In the genomic region with DNA sequence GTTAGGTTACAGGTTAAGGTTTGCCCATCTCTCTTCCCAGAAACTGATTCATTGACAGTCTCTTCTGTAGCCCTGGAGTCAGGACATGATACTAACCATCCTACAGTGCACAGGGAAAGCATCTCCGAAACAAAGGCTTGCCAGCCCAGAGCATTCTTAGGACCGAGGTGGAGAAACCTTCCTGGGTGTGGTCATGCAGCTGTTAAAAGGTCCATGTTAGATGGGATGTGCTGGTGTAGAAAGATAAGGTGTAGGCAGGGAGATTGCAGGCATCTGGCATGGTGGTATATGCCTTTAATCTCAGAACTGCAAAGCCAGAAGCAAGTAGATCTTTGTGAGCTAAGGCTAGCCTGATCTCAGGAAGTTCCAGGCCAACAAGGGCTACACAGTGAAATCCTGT, we compare ENCODE assay signal across 19 mouse cellular contexts. TPM values are rescaled to one million over a fixed set of nuclear protein-coding genes. Genes with fewer than 3 reads are reported as not detected.
DNase-seq lines count a peak whose midpoint lies in the region; ATAC-seq and TF ChIP-seq lines count a peak whose summit lies in the region.
"Had no signal": no experiment of that assay in that cellular context is flagged by ENCODE, and none has a peak within 500 bp of the region (broad histone marks: within the 10 kb centered on the region; RNA-seq: fewer than 3 reads in every experiment).

No protein-coding gene starts in this region.

- no peak overlapping the region for H3K4me3 ChIP-seq in kidney, embryonic 15.5 days (replicated peaks)
- peak overlapping the region in 1 of 2 experiments; percentile 11; a peak in 2 of 4 replicates for H3K4me3 ChIP-seq in liver, embryonic 14.5 days (ENCODE audit: insufficient read depth in 1 of 2, low read depth in 2 of 2, low read length in 2 of 2)
- H3K4me3 ChIP-seq in hindbrain, embryonic 10.5 days = no peak overlapping the region
- H3K4me3 ChIP-seq: embryonic facial prominence, embryonic 10.5 days; hindbrain, embryonic 12.5 days; megakaryocyte, embryonic 14.5 days; neural tube, embryonic 15.5 days had no signal

- no peaks in the 10 kb centered on the region for H3K4me1 ChIP-seq in kidney, embryonic 15.5 days
- H3K4me1 ChIP-seq in liver, embryonic 14.5 days (replicated peaks; ENCODE audit: control insufficient read depth in 2 of 2, insufficient read depth in 2 of 2, low read length in 1 of 2) = peaks cover 16 to 20% of the 10 kb centered on the region in 2 experiments
- no peaks in the 10 kb centered on the region for H3K4me1 ChIP-seq in hindbrain, embryonic 10.5 days (replicated peaks)
- H3K4me1 ChIP-seq: embryonic facial prominence, embryonic 10.5 days; hindbrain, embryonic 12.5 days; neural tube, embryonic 15.5 days had no signal

- no peaks in the 10 kb centered on the region for H3K27me3 ChIP-seq in kidney, embryonic 15.5 days
- no peaks in the 10 kb centered on the region for H3K27me3 ChIP-seq in liver, embryonic 14.5 days (ENCODE audit: control insufficient read depth, insufficient read depth, low read length)
- no peaks in the 10 kb centered on the region for H3K27me3 ChIP-seq in hindbrain, embryonic 10.5 days (ENCODE audit: insufficient read depth, poor library complexity, severe bottlenecking)
- H3K27me3 ChIP-seq: hindbrain, embryonic 12.5 days; megakaryocyte, embryonic 14.5 days; neural tube, embryonic 15.5 days had no signal

- DNase-seq in kidney, postnatal 10 days = no peak
- peak; percentile 74 to 81 (median 76) for DNase-seq in liver, embryonic 14.5 days (ENCODE audit: low read depth in 3 of 3, low spot score in 3 of 3)
- DNase-seq in adrenal gland, postnatal 4 days (ENCODE audit: low spot score in 2 of 2) = no peak
- DNase-seq in hindbrain, embryonic 10.5 days (ENCODE audit: low spot score) = no peak
- DNase-seq in urinary bladder, postnatal 10 days (ENCODE audit: low spot score) = no peak
- DNase-seq: adrenal gland, adult 8-10 months; cerebellum, postnatal 10 days; gastrocnemius, postnatal 10 days; kidney, adult 11 months; kidney, postnatal 25 days; lung, adult 2 months; right cerebral cortex, postnatal 4 days; thymus, postnatal 25 days had no signal

- no peak overlapping the region for H3K4me2 ChIP-seq in kidney, embryonic 15.5 days
- H3K4me2 ChIP-seq in liver, embryonic 14.5 days (ENCODE audit: low read depth) = peak overlapping the region; percentile 52
- H3K4me2 ChIP-seq: hindbrain, embryonic 12.5 days; neural tube, embryonic 15.5 days had no signal

- no peak overlapping the region for H3K9ac ChIP-seq in kidney, embryonic 15.5 days
- peak overlapping the region; percentile 14; the same call in 1 of the 2 replicates for H3K9ac ChIP-seq in liver, embryonic 14.5 days (replicated peaks)
- H3K9ac ChIP-seq: hindbrain, embryonic 12.5 days; neural tube, embryonic 15.5 days had no signal

- WGBS in kidney, embryonic 15.5 days = 86% methylated on average over 2 of the region's 2 CpGs
- WGBS in liver, embryonic 14.5 days (ENCODE audit: insufficient replicate concordance) = 15% methylated on average over 2 of the region's 2 CpGs
- 84% methylated on average over 2 of the region's 2 CpGs for WGBS in hindbrain, embryonic 10.5 days

- peaks cover 31% of the 10 kb centered on the region for H3K36me3 ChIP-seq in kidney, embryonic 15.5 days
- H3K36me3 ChIP-seq in liver, embryonic 14.5 days (replicated peaks; ENCODE audit: control insufficient read depth, insufficient read depth, low read depth) = no peaks in the 10 kb centered on the region
- peaks cover 14% of the 10 kb centered on the region; the same call in 1 of the 2 replicates for H3K36me3 ChIP-seq in hindbrain, embryonic 10.5 days

- no peak for TF ChIP-seq CTCF in liver, embryonic 14.5 days (IDR thresholded peaks at IDR 0.05; ENCODE audit: low read depth)

- H3K9me3 ChIP-seq in kidney, embryonic 15.5 days (replicated peaks) = 0 out of 2 replicates have a peak, but pooled peaks cover 3% of the 10 kb centered on the region
- H3K9me3 ChIP-seq in liver, embryonic 14.5 days (ENCODE audit: control insufficient read depth, low read length) = no peaks in the 10 kb centered on the region
- H3K9me3 ChIP-seq in hindbrain, embryonic 10.5 days = no peaks in the 10 kb centered on the region
- H3K9me3 ChIP-seq: embryonic facial prominence, embryonic 10.5 days; hindbrain, embryonic 12.5 days; neural tube, embryonic 15.5 days had no signal

- peak; percentile 97 for TF ChIP-seq EP300 in liver, embryonic 14.5 days (IDR thresholded peaks at IDR 0.05; ENCODE audit: low read depth)

- peak; percentile 60; the same call in 1 of the 2 replicates for ATAC-seq in kidney, embryonic 15.5 days (replicated peaks; ENCODE audit: low FRiP score)
- ATAC-seq in common myeloid progenitor, adult 5-6 weeks (replicated peaks; ENCODE audit: low read depth, poor library complexity, severe bottlenecking) = peak; percentile 76
- peak; percentile 100 for ATAC-seq in liver, embryonic 14.5 days (ENCODE audit: insufficient read depth)

- H3K27ac ChIP-seq in kidney, embryonic 15.5 days = no peak overlapping the region
- H3K27ac ChIP-seq in liver, embryonic 14.5 days = peak overlapping the region; percentile 38
- no peak overlapping the region for H3K27ac ChIP-seq in hindbrain, embryonic 10.5 days
- H3K27ac ChIP-seq: embryonic facial prominence, embryonic 10.5 days; hindbrain, embryonic 12.5 days; neural tube, embryonic 15.5 days had no signal

RNA-seq across cellular contexts. Expression of gene Acadsb, which starts 14.5 kb away (rescaled TPM):
- polyA plus RNA-seq in kidney, embryonic 15.5 days (2015; fragmentation: Nextera tagmentation; extraction: Ambion mirVana) = 99.4 and 101 TPM in 2 replicates
- total RNA-seq in common myeloid progenitor, adult 5-6 weeks (2017) = 36.0 and 44.2 TPM in 2 replicates
- 3.2 and 4.5 TPM in 2 replicates for polyA plus RNA-seq in liver, embryonic 14.5 days (2012; rRNA removed)
- 30.2 and 33.6 TPM in 2 replicates for polyA plus RNA-seq in liver, embryonic 14.5 days (2014; fragmentation: Nextera tagmentation; extraction: Ambion mirVana)
- 100 to 1,000 TPM; 183 to 187 TPM for total RNA-seq in adrenal gland, postnatal 4 days (2021)
- 63.0 and 68.4 TPM in 2 replicates for polyA plus RNA-seq in hindbrain, embryonic 10.5 days (2016; fragmentation: Nextera tagmentation; extraction: Ambion mirVana)

RNA-seq across cellular contexts. Expression of gene Ikzf5, which starts 14.6 kb away (rescaled TPM):
- polyA plus RNA-seq in kidney, embryonic 15.5 days (2015; fragmentation: Nextera tagmentation; extraction: Ambion mirVana) = 14.9 and 16.4 TPM in 2 replicates
- total RNA-seq in common myeloid progenitor, adult 5-6 weeks (2017) = 23.5 and 28.7 TPM in 2 replicates
- polyA plus RNA-seq in liver, embryonic 14.5 days (2012; rRNA removed) = 7.7 and 9.5 TPM in 2 replicates
- 14.3 and 16.0 TPM in 2 replicates for polyA plus RNA-seq in liver, embryonic 14.5 days (2014; fragmentation: Nextera tagmentation; extraction: Ambion mirVana)
- 10 to 100 TPM; 34.5 to 38.8 TPM for total RNA-seq in adrenal gland, postnatal 4 days (2021)
- 15.2 and 16.3 TPM in 2 replicates for polyA plus RNA-seq in hindbrain, embryonic 10.5 days (2016; fragmentation: Nextera tagmentation; extraction: Ambion mirVana)

RNA-seq across cellular contexts. Expression of gene Pstk, which starts 54.0 kb away (rescaled TPM):
- polyA plus RNA-seq in kidney, embryonic 15.5 days (2015; fragmentation: Nextera tagmentation; extraction: Ambion mirVana) = 62.6 and 63.0 TPM in 2 replicates
- 18.9 TPM in 2 replicates for total RNA-seq in common myeloid progenitor, adult 5-6 weeks (2017)
- polyA plus RNA-seq in liver, embryonic 14.5 days (2012; rRNA removed) = 14.5 and 15.9 TPM in 2 replicates
- polyA plus RNA-seq in liver, embryonic 14.5 days (2014; fragmentation: Nextera tagmentation; extraction: Ambion mirVana) = 22.9 and 23.2 TPM in 2 replicates
- 10 to 100 TPM; 28.3 to 31.3 TPM for total RNA-seq in adrenal gland, postnatal 4 days (2021)
- 68.1 and 70.9 TPM in 2 replicates for polyA plus RNA-seq in hindbrain, embryonic 10.5 days (2016; fragmentation: Nextera tagmentation; extraction: Ambion mirVana)

Comparison
In these comparisons a context has a peak if more than half of its experiments do, and no peak if none do; other contexts are left out.
1. DNase-seq: peak in liver, embryonic 14.5 days (3 of 3); none in kidney, postnatal 10 days (single experiment), adrenal gland, postnatal 4 days (0 of 2), hindbrain, embryonic 10.5 days (single experiment) and urinary bladder, postnatal 10 days (single experiment).
2. Peak in every context shown above with its lines, with median percentiles within 50 percentile points of each other: ATAC-seq.